Mouse (Mus musculus) gastrocnemius, adult 2 months (tissue): ENCODE measurements around the gene Arhgef28. TPM values are rescaled to one million over a fixed set of nuclear protein-coding genes. Genes with fewer than 3 reads are reported as not detected.

Source experiments
- DNase-seq: peaks from one replicate; pipeline ENCODE4 v3.0.0; 2022
- H3K27ac ChIP-seq: fragments of 200-600 bp; 2 replicates; pipeline ENCODE4 v1.8.1; 2022; ENCODE audit warnings: mild to moderate bottlenecking
- H3K4me3 ChIP-seq: fragments of 200-600 bp; 2 replicates; pipeline ENCODE4 v1.8.1; 2022; ENCODE audit warnings: mild to moderate bottlenecking, moderate library complexity
- CTCF ChIP-seq: fragments of 200-600 bp; IDR thresholded peaks from 2 replicates; pipeline ENCODE4 v1.8.1; 2022; ENCODE audit warnings: antibody characterized with exemption, mild to moderate bottlenecking, moderate library complexity
- intact Hi-C: fragments of 180-260 bp; cut with DNase I; formaldehyde crosslinking; loops from one replicate; pipeline ENCODE4 v1.15.1; 2025
- total RNA-seq, 2 experiments: library from RNA; stranded (reverse); gene quantifications; 2 replicates each; pipeline ENCODE4 v1.2.3; 2021

Arhgef28 gene
- total RNA-seq, 2 experiments from 2014 or later, result 2.8 to 3.3 TPM

DNA sequence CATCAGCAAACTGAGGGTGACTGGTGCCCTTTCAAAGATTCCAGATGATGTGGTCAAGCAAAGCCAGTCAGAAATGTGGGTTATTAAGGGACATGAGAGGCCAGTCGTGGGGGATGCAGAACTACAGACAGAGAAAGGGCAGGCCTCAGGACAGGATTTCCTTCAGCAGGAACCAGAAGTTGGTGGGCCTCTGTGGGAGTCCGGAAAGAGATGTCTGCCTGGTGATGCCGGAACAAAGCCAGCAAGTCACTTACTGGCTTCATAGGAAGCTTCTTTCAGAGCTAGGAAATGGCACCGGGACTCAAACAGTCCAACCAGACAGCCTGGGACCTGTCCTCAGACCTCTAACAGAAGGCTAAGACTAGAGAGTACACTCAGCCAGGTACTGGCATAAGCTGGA lies 67.5 kb downstream of the Arhgef28 start:
- Histone ChIP-seq H3K27ac (no peak overlapping the region), H3K4me3 (no peak overlapping the region)
- intact Hi-C loops, result no loop called here
- no peak for DNase-seq
- no peak for TF ChIP-seq CTCF

DNA sequence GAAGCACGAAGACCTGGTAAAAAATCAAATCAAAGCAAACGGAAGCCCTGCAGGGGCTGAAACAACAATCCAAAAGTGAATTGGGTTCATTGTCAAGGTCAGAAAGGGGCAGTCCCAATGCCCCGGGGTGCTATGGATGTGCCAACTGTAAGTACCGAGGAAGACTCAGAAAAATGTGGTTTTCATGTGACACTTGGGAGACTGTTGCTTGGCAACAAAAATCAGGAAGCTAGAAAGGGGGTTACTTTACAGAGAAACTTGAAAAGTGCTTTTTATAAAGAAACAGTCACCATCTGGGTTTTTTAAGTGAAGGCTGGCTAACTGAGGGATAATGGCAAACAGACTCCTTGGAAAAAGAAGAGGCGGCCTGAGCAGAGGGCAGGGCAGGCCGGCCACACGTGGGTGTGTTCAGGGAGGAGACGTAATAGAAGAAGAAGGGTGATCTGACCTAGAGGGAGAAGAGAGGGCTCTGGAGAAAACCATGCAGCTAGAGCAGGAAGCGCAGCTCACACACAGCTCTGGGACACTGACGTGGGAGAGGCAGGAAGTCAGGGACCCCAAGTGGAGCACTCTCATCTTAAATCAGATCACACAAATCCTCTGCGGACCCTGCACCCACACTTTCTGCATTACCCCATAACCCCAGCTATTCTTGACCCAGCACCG lies 70.2 kb downstream of the Arhgef28 start:
- DNase-seq, result peak; percentile 38
- Histone ChIP-seq H3K27ac (0 out of 2 replicates have a peak overlapping the region, but pooled peaks have one; percentile 28), H3K4me3 (peak overlapping the region; percentile 23; the same call in 1 of the 2 replicates)
- intact Hi-C loops, result no loop called here
- no peak for TF ChIP-seq CTCF

DNA sequence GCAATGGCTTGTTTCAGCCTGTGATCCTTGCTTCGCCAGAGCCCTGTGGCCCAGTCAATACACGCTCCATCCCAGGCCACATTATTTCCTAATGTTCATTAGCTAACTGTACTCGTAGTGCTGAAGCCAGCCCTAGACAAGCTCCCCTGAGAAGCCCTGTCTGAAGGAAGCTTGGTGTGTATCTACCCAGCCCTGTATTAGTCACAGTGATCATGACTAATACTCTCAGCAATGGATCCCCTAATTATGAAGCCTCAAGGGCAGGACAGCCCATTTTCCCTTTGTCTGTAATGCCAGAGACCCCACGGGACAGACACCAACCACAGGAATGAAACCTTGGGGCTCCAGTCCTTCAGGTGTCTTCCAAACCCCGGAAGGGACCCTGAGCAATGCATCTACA lies 73.3 kb downstream of the Arhgef28 start:
- TF ChIP-seq CTCF, result no peak
- Histone ChIP-seq H3K27ac (no peak overlapping the region), H3K4me3 (no peak overlapping the region)
- DNase-seq, result no peak
- intact Hi-C loops, result no loop called here

DNA sequence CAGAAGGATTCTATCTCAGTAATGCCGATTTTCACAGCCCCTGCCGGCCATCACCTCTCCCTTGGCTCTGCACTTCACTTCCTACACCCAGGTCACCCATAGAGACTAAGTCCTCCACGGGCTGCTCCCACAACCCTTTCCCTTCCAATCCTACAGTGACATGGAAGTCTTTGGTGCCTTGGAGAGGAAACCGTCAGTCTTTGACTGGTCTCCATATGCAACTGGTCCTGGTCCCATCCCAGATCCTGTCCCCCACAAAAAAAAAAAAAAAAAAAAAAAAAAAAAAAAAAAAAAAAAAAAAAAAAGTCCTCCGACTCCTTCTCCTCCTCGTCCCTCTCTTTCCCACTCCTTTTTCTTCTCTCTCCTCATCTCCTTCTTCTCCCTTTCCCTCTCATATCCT lies 74.0 kb downstream of the Arhgef28 start:
- intact Hi-C loops, result no loop called here
- DNase-seq, result no peak
- no peak for TF ChIP-seq CTCF

DNA sequence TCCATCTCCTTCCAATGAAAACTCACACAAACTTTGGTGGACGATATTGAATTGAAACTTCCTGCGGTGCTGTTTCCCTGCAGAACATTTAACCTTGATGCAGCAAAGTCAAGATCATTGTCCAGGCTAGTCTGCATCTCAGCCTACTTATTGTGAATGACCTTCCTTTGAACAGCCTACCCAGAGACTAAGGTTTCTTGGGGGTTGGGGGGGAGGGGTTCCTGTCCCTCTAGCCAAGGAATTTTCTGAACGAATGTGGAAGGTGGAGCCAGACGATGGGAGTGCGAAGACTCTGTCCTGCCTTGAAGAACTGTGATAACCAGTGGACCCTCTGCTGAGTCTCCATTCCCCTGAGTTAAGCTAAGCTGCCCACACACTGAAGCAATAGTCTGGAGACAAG lies 80.6 kb downstream of the Arhgef28 start:
- intact Hi-C loops, result no loop called here
- Histone ChIP-seq H3K27ac (no peak overlapping the region), H3K4me3 (no peak overlapping the region)
- TF ChIP-seq CTCF, result no peak
- no peak for DNase-seq

More for the DNA sequence above, 74.0 kb downstream of the Arhgef28 start:
- Histone ChIP-seq H3K27ac (no peak overlapping the region), H3K4me3 (no peak overlapping the region)

DNA sequence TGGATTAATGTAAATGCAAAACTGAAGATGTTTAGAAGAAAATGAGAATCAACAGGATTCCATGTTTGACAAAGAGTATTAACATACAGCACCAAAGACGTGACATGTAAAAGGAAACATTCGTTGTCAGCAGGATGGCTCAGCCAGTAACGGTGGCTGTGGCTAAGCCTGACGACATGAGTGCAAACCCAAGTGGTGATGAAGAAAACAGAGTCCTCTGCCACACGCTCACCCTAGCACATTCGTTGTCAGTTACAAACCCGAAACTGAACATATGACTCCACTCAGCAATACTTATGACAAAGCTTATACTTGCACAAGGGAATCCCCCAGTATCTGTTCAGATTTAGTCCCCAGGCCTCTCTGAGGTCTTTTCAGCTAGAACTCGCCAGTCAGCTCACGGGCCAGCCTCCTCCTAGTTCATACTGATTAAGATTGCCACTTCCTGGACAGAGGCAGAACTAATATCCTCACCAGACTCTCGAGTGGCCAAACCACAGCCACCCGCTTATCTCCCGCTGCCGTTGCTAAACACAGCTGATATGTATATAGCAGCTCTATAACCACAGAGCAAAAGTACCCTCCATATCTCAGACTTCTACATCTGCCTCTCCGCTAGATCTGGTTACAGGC lies 82.0 kb downstream of the Arhgef28 start:
- intact Hi-C loops, result no loop called here
- H3K4me3 ChIP-seq, result no peak overlapping the region
- DNase-seq, result no peak
- H3K27ac ChIP-seq, result no peak overlapping the region
- no peak for TF ChIP-seq CTCF

DNA sequence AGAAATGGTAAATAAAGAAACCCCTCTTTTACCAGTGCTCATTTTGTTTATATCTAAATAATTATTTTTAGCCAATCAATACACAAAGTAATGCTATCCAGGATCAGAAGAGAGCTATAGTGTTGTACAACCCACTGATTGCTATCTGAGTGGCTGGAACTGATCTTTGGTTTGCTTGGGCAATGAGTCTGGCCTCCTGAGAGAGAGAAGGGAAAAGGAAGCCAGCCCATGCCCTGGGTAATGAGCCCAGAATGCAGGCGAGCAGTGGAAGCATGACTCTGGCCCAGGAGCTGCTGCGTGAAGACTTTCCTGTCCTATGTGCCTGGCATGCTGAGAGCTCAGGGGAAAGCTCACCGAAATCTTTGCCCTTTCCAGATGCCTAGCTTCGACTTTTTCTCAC lies 83.5 kb downstream of the Arhgef28 start:
- no peak overlapping the region for H3K27ac ChIP-seq
- intact Hi-C loops, result no loop called here
- no peak overlapping the region for H3K4me3 ChIP-seq
- no peak for DNase-seq
- TF ChIP-seq CTCF, result no peak

DNA sequence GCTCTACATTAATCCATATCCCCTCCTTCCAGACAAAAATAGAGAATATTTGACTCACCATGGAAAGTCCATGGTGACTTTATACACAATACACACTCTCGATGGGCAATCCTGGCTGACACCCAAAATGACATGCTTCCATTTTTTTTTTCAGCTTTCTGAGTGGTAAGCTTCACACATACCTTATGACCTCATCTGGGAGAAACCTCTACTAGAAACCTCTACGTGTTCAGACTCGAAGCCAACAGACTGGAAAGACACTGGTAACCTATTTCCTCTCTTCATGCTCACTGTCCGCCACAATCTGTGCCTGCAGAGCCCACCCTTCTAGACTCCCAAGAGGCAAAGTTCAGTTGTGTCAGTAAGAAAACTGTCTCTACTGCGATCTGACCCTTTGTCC lies 84.2 kb downstream of the Arhgef28 start:
- DNase-seq, result no peak
- TF ChIP-seq CTCF, result no peak
- no peak overlapping the region for H3K4me3 ChIP-seq
- no peak overlapping the region for H3K27ac ChIP-seq
- intact Hi-C loops, result no loop called here

DNA sequence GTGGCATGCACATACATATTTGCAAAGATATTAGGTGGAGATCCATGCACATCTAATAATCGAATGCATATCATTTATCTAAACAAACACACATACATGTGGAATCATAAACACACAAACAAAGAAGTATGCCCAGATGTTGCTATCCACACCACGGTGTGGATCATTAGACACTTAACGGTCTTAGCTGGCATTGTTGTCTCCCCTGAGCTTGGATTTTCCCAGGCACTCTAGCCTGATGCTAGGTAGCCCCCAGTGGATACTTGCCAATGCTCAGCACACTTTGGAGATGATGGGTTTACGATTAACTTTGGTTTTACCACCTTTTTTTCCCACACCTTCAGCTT lies 85.1 kb downstream of the Arhgef28 start:
- intact Hi-C loops, result no loop called here
- no peak for TF ChIP-seq CTCF
- H3K27ac ChIP-seq, result peak overlapping the region; percentile 46; the same call in 1 of the 2 replicates
- no peak overlapping the region for H3K4me3 ChIP-seq
- no peak for DNase-seq

DNA sequence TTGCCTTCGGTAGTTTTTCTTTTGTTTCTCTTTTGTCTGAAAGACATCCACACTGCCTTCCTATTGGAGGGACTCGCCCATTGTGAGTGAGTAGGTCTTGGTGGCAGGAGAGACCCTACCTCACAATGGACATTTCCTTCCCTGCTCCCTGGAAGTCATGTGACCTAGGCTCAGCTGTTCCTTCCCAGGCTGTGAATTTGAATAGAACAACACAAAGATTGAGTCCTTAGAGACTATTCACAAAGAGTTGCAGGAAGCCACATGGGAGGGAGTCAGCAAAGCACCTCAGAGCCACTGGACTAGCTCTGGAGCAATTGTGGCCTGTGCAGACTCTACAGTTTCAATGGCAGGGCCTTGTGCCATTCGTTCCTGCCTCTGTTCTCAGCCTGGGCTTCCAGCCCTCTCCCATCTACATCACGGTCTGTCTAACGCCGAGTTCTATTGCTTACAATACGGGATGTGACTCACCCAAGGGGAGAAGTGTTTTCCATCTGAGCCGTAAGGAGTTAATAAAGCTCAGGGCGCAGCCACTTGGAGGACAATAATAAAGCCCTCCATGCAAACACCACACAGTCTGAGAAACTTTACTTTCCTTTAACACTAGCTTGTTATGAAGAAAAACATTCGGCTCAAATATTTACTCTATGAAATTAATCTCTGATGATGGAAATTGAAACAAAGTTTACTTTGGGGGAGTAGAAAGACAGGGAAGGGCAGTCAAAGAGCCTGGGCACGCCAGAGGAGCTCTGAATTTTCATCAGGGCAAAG lies 85.7 kb downstream of the Arhgef28 start:
- H3K4me3 ChIP-seq, result peak overlapping the region; percentile 23; the same call in 1 of the 2 replicates
- TF ChIP-seq CTCF, result no peak

DNA sequence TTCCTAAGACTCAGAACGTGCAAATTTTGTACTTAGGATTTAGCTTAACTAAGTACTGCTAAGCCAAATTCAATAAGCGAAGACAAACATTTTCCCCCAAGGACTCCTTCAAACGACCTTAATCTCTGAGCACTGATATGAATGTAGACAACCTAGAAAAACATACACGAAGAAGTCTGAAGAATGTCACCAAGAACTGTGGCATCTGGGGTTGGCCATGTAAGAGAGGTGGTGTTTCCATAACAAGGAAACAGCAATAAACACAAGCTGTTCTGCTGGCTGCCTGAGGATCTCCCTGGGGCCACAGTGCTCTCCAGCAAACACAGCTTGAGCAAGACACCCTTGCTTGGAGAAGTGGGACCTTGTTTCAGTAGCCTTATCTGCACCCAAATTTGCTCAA lies 87.9 kb downstream of the Arhgef28 start:
- DNase-seq, result no peak
- Histone ChIP-seq H3K27ac (peak overlapping the region; percentile 31), H3K4me3 (no peak overlapping the region)
- no peak for TF ChIP-seq CTCF
- intact Hi-C loops, result no loop called here

More for the DNA sequence above, 85.7 kb downstream of the Arhgef28 start:
- no peak for DNase-seq
- peak overlapping the region; percentile 46; the same call in 1 of the 2 replicates for H3K27ac ChIP-seq
- intact Hi-C loops, result no loop called here

DNA sequence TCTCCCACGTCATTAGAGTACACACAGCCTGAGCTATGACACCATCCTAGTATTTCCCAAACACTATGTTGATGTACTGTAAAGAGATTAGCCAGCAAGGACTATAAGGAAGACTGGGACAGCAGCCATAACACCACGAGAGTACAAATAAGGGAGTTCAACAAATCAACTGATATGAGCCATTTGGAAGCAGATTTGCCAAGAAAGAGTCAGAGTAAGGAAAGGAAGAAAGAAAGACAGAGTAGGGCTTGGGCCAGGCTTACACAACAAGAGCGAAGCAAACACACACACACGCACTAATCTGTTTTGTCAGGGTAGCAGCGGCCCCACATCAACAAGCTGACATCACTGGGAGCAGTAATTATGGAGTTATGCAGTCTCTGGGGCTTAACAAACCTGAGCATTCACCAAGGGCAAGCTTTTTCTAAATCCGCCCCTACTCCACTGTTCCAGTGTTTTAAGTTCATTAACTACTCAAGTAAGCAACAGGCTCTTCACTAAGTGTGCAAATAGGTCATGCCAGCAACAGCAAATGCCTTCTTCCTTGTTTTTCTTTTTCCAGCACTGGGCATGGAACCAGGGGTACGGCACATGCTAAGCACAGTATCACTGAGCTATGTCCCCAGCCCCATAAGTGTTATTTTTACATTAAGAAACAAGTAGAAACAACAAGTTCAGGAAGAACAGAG lies 88.5 kb downstream of the Arhgef28 start:
- Histone ChIP-seq H3K4me3 (no peak overlapping the region), H3K27ac (peak overlapping the region; percentile 31)
- intact Hi-C loops, result no loop called here
- DNase-seq, result no peak
- no peak for TF ChIP-seq CTCF

DNA sequence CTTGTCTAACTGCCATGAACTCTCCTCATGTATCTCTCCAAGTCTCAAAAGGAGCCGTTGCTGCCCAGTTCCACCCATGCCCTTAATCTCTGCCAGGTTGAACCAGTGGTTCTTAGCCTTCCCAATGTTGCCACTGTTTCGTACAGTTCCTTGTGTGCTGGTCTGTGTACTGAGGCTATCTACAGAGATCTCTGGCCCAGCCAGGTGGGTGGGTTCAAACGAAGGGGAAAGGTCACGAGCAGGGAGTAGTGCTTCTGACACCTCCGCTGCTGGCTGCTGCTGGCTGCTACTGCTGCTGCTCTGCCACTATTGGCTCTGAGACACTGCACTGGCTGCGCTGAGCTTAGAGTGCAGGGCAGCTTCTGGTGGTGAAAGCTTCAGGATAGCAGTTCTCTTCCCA lies 90.6 kb downstream of the Arhgef28 start:
- Histone ChIP-seq H3K27ac (peak overlapping the region; percentile 28; the same call in 1 of the 2 replicates), H3K4me3 (no peak overlapping the region)
- intact Hi-C loops, result no loop called here
- no peak for DNase-seq
- TF ChIP-seq CTCF, result no peak
